Mouse (Mus musculus) neutrophil, adult 83 days (primary cell): ENCODE results near the gene Cul7. TPM values are rescaled to one million over a fixed set of nuclear protein-coding genes. Genes with fewer than 3 reads are reported as not detected.

Source experiments
- total RNA-seq, 2 experiments: library from RNA; stranded (reverse); gene quantifications; one replicate each; pipeline ENCODE4 v1.2.4; 2023

The Cul7 gene
- 1 to 10 TPM; 3.1 to 3.6 TPM for total RNA-seq

DNA sequence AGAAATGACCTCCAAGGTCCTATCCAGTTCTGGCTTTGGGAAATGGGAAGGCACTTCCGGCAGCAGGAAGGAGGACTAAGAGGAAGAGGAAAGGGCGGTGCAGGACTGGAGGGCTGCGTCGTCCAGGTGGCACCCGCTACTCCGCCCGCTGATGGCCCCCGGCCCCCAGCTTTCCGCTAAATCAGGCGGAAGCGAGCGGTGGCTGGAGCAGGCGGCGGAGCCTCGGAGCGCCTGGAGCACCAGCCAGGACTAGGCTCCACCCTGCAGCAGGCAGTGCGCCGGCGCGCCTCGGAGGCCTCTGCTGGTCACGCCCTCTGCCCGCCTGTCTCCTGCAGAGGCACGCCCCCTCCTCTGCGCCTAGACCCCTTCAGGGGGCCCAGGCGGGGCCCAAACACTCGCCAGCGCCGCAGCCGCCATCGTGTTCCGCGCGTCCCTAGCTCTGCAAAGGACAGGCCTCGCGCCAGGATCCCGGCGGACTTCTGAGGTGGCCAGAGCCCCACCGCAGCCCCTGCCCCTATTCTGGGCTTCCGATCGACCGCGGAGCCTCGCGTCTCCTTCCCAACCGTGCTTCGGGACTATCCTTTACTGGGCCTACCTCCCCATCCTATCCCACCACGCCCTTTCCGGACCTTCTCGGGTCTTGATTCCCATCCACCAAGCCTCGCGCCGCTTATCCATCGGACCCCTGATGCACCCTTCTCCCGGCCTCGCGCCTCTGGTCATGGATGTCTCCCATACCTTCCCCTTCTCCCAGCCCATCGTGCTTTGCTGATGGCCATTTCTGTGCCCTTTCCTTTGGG, at the start of gene Cul7:
TSS of gene Cul7 (plus strand) at position 106 of the 800 bp plus-strand sequence.

GRCm38 (mm10) chr17:46628791-46629684, 21.1 kb upstream of the Cul7 start, which contains the start of gene Ptk7:
Gene Ptk7 (minus strand): TSS chr17:46629504.

DNA sequence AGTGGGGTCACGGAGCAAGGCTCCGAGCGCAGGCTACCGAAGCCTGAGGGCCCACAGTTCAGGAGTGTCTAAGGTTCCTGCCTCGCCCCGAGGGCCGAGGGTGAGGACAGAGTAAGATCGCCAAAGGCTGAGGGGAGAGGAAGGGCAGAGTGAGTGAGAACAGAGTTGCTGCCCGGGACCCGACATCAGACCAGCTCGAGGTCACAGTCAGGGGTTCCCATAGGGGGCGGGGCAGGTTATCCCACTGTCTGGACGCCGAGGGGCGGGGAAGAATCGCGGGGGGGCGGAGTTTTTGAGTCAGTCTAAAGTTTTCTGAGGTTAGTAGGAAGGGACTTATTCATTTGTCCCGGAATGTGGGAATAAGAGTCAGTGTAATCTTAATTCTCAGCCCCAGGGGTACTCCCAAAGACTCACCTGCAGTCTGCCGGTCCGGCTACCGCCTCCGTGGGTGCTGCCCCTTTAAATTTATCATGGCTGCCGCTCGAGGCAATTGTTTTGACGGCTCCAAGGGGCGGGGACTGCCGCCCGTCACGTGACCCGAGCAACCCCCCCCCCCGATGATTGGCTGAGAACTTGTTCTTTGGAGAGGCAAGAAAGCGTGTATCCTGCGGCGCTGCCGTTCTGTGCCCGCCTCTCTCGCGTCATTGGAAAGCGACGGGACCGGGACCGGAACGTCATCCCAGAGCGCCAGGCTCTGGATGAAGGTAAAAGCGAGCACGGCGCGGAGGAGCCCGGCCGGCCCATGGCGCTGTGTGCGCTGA, 4.4 kb upstream of the Cul7 start, which contains the start of the genes Klc4 and Mrpl2:
TSS of gene Klc4 (minus strand) at position 462 of the 761 bp plus-strand sequence.
TSS of gene Mrpl2 (plus strand) at position 669 of the 761 bp plus-strand sequence.

DNA sequence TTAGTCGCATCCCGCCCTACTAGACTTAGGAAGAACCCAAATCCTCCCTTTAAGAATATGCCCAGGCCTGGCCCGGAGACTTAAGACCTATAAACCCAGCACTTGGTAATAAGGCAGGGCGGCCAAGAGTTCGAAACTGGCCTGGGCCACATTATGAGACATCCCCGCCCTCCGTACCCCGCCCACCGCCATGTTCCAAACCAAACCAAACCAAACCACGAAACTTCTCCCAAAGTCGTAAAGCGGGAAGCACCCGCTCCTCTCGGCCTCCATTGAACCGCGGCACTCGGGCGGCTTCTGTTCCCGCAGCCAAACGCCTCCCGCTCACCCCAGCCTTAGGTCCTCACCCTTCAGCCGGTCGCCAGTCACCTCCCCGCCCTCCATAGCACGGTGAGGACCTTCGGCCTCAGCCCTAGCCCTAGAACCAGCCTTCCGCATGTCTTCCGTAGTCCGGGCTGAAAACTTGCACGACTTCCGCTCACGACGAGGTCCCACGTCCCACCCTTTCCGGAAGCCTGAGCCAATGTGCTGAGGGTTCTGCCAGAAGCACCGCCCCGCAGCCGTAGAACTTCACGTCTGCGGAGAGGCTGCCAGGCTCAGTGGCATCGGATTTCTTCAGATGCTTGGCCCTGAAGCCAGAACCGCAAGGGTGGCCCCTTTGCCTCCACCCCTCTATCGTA, 23.9 kb downstream of the Cul7 start, which contains the start of gene Rrp36:
TSS of gene Rrp36 (minus strand) at position 503 of the 680 bp plus-strand sequence.

GRCm38 (mm10) chr17:46678416-46678815, 28.3 kb downstream of the Cul7 start, which contains the start of gene Mea1:
Gene Mea1 (plus strand): TSS chr17:46678793.

DNA sequence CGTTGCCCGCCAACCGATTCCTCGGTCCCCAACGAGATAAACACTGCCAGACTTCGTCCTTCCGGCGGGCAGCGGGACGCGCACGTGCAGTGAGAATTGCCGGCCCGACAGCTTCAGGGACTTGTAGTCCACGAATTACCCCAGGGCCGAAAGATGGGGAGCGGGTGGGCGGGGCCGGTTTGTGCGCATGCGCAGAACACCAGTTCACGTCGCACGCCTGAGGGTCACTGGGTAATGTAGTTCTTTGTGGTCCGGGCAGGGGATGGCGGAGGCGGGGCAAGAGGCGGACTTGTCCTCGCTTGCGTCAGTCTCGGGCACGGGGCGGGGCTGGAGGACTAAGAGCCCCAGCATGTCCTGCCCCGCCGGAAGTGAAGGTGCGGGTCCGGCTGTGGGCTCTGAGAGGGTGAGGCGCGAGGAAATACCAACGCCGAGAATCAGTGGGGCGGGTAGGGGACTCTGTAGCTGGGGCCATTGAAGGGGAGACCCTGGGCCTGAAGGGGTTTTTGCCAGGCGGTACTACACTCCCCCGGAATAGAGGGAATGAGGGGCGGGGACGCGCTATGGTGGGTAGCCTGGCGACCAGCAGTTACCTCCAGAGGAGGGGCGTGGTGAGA, 30.7 kb downstream of the Cul7 start, which contains the start of gene Klhdc3:
TSS of gene Klhdc3 (minus strand) at position 155 of the 614 bp plus-strand sequence.

GRCm38 (mm10) chr17:46704887-46705835, 55.0 kb downstream of the Cul7 start, which contains the start of gene Ppp2r5d:
Gene Ppp2r5d (minus strand): TSS chr17:46705111.

GRCm38 (mm10) chr17:46710959-46711597, 60.9 kb downstream of the Cul7 start, which contains the start of gene Pex6:
Gene Pex6 (plus strand): TSS chr17:46711463.

Other genes starting within 250 kb of the Cul7 start
- gene Crip3, start 221.4 kb upstream of the Cul7 start, total RNA-seq, result not detected
- not detected for gene Slc22a7, start 211.9 kb upstream of the Cul7 start, total RNA-seq
- gene Ttbk1, start 162.7 kb upstream of the Cul7 start, total RNA-seq, result not detected
- 1 to 10 TPM; 5.6 to 5.8 TPM for gene Dnph1, start 153.6 kb upstream of the Cul7 start, total RNA-seq
- 1 to 10 TPM; 5.3 to 7.0 TPM for gene Cul9, start 103.9 kb upstream of the Cul7 start, total RNA-seq
- gene Srf, start 94.2 kb upstream of the Cul7 start, total RNA-seq, result 10 to 100 TPM; 51.7 to 52.8 TPM
- gene Ptk7, start 20.8 kb upstream of the Cul7 start, total RNA-seq, result under 1 TPM; 0.18 TPM
- 10 to 100 TPM; 19.4 to 20.1 TPM for gene Klc4, start 4.3 kb upstream of the Cul7 start, total RNA-seq
- gene Mrpl2, start 4.1 kb upstream of the Cul7 start, total RNA-seq, result 10 to 100 TPM; 23.5 to 30.3 TPM
- 10 to 100 TPM; 13.8 to 14.5 TPM for gene Rrp36, start 24.0 kb downstream of the Cul7 start, total RNA-seq
- gene Mea1, start 28.5 kb downstream of the Cul7 start, total RNA-seq, result 10 to 100 TPM; 41.9 to 42.8 TPM
- 10 to 100 TPM; 48.1 to 49.5 TPM for gene Klhdc3, start 30.6 kb downstream of the Cul7 start, total RNA-seq
- gene Ppp2r5d, start 54.8 kb downstream of the Cul7 start, total RNA-seq, result 10 to 100 TPM; 30.9 to 33.1 TPM
- 10 to 100 TPM; 21.0 TPM for gene Pex6, start 61.1 kb downstream of the Cul7 start, total RNA-seq
- gene Gnmt, start 78.8 kb downstream of the Cul7 start, total RNA-seq, result 1 to 10 TPM; 2.4 to 4.0 TPM
- 10 to 100 TPM; 84.7 to 88.5 TPM for gene Cnpy3, start 101.9 kb downstream of the Cul7 start, total RNA-seq
- gene Ptcra, start 113.4 kb downstream of the Cul7 start, total RNA-seq, result not detected
- gene 2310039H08Rik, start 122.3 kb downstream of the Cul7 start, total RNA-seq, result 1 to 10 TPM; 8.5 to 8.6 TPM
- 10 to 100 TPM; 38.0 to 49.1 TPM for gene Rpl7l1, start 132.3 kb downstream of the Cul7 start, total RNA-seq
- gene Bicral, start 208.1 kb downstream of the Cul7 start, total RNA-seq, result 10 to 100 TPM; 34.1 to 35.6 TPM
- gene Tbcc, start 240.3 kb downstream of the Cul7 start, total RNA-seq, result 10 to 100 TPM; 13.2 to 14.5 TPM